Mouse (Mus musculus): ENCODE results near the gene Acbd5. TPM values are rescaled to one million over a fixed set of nuclear protein-coding genes. Genes with fewer than 3 reads are reported as not detected.
A peak's percentile ranks its signal among the peaks of the same experiment; 100 is the strongest.
"Not testable (repeated sequence)": the region's sequence is repeated elsewhere in the genome, so short reads cannot be mapped to it uniquely, and the experiment has no call there.

Gene Acbd5
- 10 to 100 TPM; 72.0 to 74.9 TPM for total RNA-seq (2021)
- long read RNA-seq, experiment 1, full-length matches to known transcripts: 60 of 81 reads
- long read RNA-seq, experiment 1, partial matches to known transcripts: 10 of 81 reads
- long read RNA-seq, experiment 1, other reads (novel, unspliced or antisense): 11 of 81 reads
- long read RNA-seq, experiment 2, full-length matches to known transcripts: 45 of 64 reads
- long read RNA-seq, experiment 2, partial matches to known transcripts: 5 of 64 reads
- long read RNA-seq, experiment 2, other reads (novel, unspliced or antisense): 14 of 64 reads

DNA sequence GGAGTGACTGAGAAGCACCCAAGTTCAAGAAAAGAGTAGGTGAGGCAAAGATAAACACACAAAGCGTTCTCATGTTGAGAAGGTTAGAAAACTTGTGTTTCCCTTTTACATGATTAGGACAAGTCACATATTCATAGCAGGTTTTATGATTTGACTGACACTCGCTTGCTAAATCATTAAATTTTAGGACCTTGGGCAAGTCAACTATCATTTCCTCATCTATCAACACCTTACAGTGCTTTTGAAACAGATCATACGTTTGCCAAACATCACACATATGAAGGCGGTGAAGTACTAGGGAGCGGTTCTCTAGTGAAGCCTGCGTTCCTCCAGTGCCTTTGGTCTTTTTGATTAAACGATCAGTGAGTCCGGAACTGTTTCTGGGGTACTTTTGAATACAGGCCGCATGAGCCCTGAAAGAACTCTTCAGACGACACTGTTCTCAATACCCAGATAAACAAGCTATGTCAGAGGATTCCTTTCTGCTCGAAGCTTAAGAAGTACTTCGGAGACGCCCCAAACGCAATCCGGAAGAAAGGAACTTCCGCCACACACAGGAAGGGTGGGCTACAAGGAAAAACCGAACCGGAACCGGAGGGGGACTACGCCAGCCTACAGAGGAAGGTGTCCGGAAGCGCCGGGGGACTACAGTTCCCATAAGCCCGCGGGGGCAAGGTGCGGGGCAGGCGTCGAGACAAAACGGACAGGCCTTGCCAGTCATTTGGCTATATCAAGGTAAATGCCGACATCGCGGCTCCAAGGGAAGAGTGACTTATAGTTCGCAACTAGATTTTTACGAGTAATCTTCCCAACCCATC lies at the start of gene Acbd5:
Gene Acbd5 (plus strand): TSS at position 616 of the 818 bp plus-strand sequence.
- DNase-seq (ENCODE audit: low spot score in 2 of 2): peak; percentile 95
- intact Hi-C loops (cut with DNase I): loop anchor here (2.0 kb wide), 1 partner anchor 173 kb away; the partner anchor contains the start of gene Pdss1

DNA sequence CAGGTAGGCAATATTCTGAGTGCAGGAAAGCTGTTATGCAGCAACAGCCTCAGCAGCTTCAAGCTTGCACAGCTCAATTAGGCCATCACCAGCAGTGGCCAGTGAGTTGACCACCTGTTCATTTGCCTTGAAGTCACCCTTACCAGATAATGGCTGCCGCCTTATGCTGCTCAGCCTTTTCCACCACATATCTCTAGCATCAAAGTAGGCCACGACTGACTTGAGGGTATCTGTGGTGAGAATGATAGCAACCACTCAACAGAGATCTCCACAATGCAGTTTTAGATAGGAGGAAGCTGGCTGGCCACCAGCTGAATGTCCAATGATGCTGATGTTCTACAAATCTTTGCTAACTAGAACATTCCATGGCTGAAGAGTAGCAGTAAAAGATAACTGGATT lies 48.8 kb upstream of the Acbd5 start:
- intact Hi-C loops (cut with DNase I): no loop called here
- DNase-seq (ENCODE audit: low spot score in 2 of 2): no peak

- intact Hi-C loops (cut with DNase I): no loop called here
- no peak for DNase-seq (ENCODE audit: low spot score in 2 of 2)
Measured at GRCm38 (mm10) chr2:23021320-23021719, 46.6 kb upstream of the Acbd5 start.

DNA sequence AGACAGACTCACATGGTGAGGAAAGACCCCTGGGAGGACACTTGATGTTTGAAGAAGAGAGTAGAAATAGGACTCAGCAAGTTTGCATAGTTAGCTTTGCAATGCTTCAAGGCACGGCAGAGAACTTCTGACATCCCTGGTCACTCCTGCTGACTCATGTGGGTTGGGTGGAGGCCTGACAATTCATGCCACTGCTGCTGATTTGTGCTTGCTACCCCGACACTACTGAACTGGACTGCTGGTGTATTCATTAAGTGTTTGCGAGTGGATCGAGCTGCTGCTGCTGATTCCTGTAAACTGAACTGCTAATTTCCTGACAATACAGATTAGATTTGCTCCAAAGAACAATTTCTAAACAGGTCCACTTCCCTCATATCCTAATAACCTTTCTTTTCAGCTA lies 46.2 kb upstream of the Acbd5 start:
- intact Hi-C loops (cut with DNase I): no loop called here
- no peak for DNase-seq (ENCODE audit: low spot score in 2 of 2)

- intact Hi-C loops (cut with DNase I): no loop called here
- no peak for DNase-seq (ENCODE audit: low spot score in 2 of 2)
Measured at GRCm38 (mm10) chr2:23023023-23023422, 44.9 kb upstream of the Acbd5 start.

DNA sequence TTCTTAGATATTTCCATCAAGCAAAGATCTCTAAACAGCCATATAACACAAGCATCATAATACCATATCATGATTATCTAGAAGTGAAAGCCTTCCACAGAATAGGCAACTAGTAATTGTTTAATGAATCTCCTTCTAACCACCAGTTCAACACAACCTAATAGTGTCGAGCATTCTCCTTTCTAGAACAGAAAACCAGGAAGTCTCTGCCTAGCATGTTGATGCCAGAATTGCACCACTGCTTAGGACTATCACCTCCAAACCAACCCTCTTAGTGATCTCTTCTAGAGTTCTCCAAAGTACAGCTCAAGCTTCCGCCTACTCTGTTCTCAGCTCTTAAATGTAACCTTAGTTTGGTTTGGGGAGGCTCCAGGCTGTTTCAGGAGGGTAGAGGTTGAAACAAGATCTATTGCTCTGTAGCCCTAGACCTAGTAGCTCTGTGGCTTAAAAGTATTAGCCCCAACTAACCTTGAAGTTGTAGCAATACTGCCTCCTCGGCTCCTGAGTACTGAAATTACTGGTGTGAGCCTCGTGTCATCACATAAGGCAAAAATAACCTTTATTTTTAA lies 44.2 kb upstream of the Acbd5 start:
- DNase-seq (ENCODE audit: low spot score in 2 of 2): no peak
- intact Hi-C loops (cut with DNase I): no loop called here

GRCm38 (mm10) chr2:23026379-23026778 lies 41.6 kb upstream of the Acbd5 start:
- intact Hi-C loops (cut with DNase I): no loop called here
- DNase-seq (ENCODE audit: low spot score in 2 of 2): no peak

GRCm38 (mm10) chr2:23028826-23029225 lies 39.1 kb upstream of the Acbd5 start:
- DNase-seq (ENCODE audit: low spot score in 2 of 2): no peak

GRCm38 (mm10) chr2:23030631-23031030 lies 37.3 kb upstream of the Acbd5 start:
- no peak for DNase-seq (ENCODE audit: low spot score in 2 of 2)
- intact Hi-C loops (cut with DNase I): loop anchor here (5.0 kb wide), 1 partner anchor 83 kb away; no protein-coding TSS in a partner anchor

More at GRCm38 (mm10) chr2:23028826-23029225, 39.1 kb upstream of the Acbd5 start:
- intact Hi-C loops (cut with DNase I): no loop called here

DNA sequence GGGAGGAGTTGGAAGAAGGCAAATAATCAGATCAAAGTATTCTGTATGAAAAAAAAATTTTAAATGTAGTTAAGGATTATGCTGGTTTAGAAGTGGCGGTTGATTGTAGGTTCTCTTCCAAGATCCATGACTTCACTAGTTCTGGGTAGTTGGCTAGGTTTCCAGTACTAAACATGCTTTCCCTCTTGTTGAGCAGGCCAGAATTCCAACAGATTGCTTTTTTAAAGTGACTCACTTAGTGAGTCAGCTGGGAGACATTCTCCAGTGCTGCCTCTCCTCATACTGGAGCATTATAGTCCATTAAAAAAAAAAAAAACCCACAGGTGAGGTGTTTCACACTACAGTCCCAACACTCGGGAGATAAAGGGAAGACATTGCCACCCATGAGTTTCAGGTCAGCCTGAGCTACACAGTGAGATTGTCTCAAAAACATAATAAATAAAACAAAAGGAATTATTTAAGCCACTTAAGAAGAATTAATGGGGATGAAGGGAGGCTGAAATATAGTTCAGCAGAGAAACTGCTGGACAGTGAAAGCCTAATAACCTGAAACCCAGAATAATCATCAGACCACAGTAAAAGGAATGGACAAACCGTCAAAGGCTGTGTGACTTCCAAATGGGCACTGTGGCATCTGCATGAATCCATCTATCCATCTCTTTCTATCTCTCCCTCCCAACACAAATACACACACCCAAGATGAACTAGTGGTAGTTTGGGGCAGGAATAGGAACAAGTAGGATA lies 33.1 kb upstream of the Acbd5 start:
- peak in 1 of 2 experiments; percentile 29 for DNase-seq (ENCODE audit: low spot score in 2 of 2)
- intact Hi-C loops (cut with DNase I): loop anchor here (5.0 kb wide), 1 partner anchor 88 kb away; no protein-coding TSS in a partner anchor

DNA sequence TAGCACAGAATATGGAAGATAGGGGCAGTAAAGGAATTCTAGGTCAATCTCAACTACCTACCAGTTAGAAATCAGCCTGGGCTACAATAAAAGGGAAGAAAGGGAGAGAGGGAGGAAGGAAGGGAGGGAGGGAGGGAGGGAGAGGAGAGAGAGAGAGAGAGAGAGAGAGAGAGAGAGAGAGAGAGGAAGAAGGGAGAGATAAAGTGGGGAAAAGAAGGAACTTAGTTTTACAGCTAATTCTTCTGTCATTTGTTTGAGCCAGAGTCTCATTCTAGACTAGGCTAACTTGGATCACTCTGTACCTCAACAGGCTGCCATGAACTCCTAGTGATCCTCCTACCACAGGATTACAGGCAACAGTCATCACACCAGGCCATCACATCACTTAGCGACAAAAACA lies 32.5 kb upstream of the Acbd5 start:
- no peak for DNase-seq (ENCODE audit: low spot score in 2 of 2)
- intact Hi-C loops (cut with DNase I): no loop called here

GRCm38 (mm10) chr2:23039082-23040000 lies 28.6 kb upstream of the Acbd5 start:
- intact Hi-C loops (cut with DNase I): no loop called here
- peak in 1 of 2 experiments; percentile 39 for DNase-seq (ENCODE audit: low spot score in 2 of 2)

DNA sequence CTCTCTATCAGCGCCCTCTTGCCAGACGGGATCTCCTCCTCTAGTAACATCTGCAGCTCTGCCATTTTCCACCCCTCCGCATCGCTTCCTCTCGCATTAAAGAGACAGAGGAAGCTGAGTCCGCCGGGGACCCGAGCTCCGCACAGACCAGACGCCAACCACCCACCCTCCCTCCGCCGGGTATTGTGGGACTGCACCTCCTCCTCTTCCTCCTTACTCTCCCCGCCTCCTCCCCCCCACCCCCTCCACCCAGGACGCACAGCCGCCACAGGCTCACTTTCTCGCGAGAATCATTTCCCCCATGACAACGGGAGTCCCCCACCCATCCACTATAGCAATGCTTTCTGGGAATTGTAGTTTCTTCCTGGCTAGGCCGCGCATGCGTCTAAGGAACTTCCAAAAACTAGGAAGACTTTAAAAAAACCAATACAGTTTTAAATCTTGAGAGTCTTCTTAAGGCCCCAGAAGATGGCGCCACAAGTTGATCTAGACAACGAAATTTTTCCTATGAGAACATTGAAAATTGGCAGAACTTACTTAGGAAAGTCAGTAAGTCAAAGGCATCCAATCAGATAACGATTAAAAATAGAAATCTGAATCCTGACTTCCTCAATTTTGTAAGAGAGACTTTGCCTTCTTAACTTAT lies 27.8 kb upstream of the Acbd5 start, which contains the start of gene Abi1:
Gene Abi1 (minus strand): TSS at position 241 of the 646 bp plus-strand sequence.
- intact Hi-C loops (cut with DNase I): loop anchor here (1.0 kb wide), 2 partner anchors 29 to 145 kb away; partner anchors contain the start of gene Pdss1

GRCm38 (mm10) chr2:23040690-23041089 lies 27.3 kb upstream of the Acbd5 start:
- DNase-seq (ENCODE audit: low spot score in 2 of 2): not testable (repeated sequence)
- intact Hi-C loops (cut with DNase I): loop anchor here (1.0 kb wide), 2 partner anchors 29 to 145 kb away; partner anchors contain the start of gene Pdss1

More for the DNA sequence above, 27.8 kb upstream of the Acbd5 start, which contains the start of gene Abi1:
- peak; percentile 94 to 96 for DNase-seq (ENCODE audit: low spot score in 2 of 2)

- DNase-seq (ENCODE audit: low spot score in 2 of 2): no peak
- intact Hi-C loops (cut with DNase I): no loop called here
Measured at GRCm38 (mm10) chr2:23041457-23041856, 26.5 kb upstream of the Acbd5 start.

DNA sequence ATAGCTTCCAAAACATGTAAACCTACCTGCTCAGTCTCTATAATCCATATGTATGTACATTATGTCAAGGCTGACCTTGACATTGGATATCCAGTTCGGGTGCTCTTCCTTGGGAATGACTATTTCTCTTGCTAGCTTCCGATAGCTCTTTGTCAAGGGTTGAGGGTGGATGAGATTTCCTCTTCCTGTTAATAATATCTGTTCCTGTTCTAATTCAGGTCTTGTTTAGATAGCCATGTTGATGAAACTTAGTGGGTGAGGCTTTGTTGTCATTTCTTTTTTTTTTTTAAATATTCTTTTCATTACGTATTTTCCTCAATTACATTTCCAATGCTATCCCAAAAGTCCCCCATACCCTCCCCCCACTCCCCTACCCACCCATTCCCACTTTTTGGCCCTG lies 25.8 kb upstream of the Acbd5 start:
- intact Hi-C loops (cut with DNase I): no loop called here

GRCm38 (mm10) chr2:23045703-23046102 lies 22.3 kb upstream of the Acbd5 start:
- no peak for DNase-seq (ENCODE audit: low spot score in 2 of 2)
- intact Hi-C loops (cut with DNase I): no loop called here

More for the DNA sequence above, 25.8 kb upstream of the Acbd5 start:
- no peak for DNase-seq (ENCODE audit: low spot score in 2 of 2)

DNA sequence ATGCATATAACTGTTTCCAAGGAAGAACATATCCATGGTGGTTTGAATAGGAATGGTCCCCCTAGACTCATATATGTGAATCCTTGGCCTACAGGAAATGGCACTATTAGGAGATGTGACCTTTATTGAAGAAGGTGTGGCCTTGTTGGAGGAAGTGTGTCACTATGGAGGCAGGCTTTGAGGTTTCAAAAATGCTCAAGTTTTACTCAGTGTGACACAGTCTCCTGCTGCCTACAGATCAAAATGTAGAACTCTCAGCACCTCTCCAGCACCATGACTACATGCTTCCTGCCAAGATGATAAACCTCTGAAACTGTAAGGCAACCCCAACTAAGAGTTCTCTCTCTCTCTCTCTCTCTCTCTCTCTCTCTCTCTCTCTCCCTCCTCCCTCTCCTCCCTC lies 20.0 kb upstream of the Acbd5 start:
- no peak for DNase-seq (ENCODE audit: low spot score in 2 of 2)
- intact Hi-C loops (cut with DNase I): no loop called here

All from left cerebral cortex, postnatal 14 days (tissue).